Mouse (Mus musculus): ENCODE measurements around the gene Endog.

Endog gene

GRCm38 (mm10) chr2:30212169-30212545 is 40.9 kb downstream of the Endog start:
- DNase-seq, result no peak

- no peak for DNase-seq
These were observed 41.7 kb downstream of the Endog start for GRCm38 (mm10) chr2:30212951-30213350.

- DNase-seq, result no peak
These were observed 43.5 kb downstream of the Endog start for GRCm38 (mm10) chr2:30214745-30215144.

- DNase-seq, result no peak
These were observed 44.2 kb downstream of the Endog start for GRCm38 (mm10) chr2:30215493-30215892.

GRCm38 (mm10) chr2:30216293-30216692 is 45.0 kb downstream of the Endog start:
- no peak for DNase-seq

Measured in B cell, adult 2 months (primary cell).